Mouse (Mus musculus) hindbrain, embryonic 13.5 days (tissue): ENCODE measurements around the gene Isl1. TPM values are rescaled to one million over a fixed set of nuclear protein-coding genes. Genes with fewer than 3 reads are reported as not detected.

ENCODE experiments used
- ATAC-seq: fragments of 200-750 bp; cut with Nextera tagmentation; 2 replicates; pipeline ENCODE4 v1.8.0; 2017; ENCODE audit warnings: moderate TSS enrichment; ENCODE audit not compliant: low FRiP score
- H3K27ac ChIP-seq: fragments of 300-500 bp; sonication (generic); 2 replicates; pipeline ENCODE4 v1.5.1; 2015; ENCODE audit warnings: inconsistent platforms, mild to moderate bottlenecking, moderate library complexity
- H3K27me3 ChIP-seq: fragments of 300-500 bp; sonication (generic); 2 replicates; pipeline ENCODE4 v1.6.1; 2015; ENCODE audit warnings: mild to moderate bottlenecking, inconsistent platforms
- H3K36me3 ChIP-seq: fragments of 300-500 bp; sonication (generic); 2 replicates; pipeline ENCODE4 v1.6.1; 2015; ENCODE audit warnings: mild to moderate bottlenecking, inconsistent platforms
- H3K4me1 ChIP-seq: fragments of 300-500 bp; sonication (generic); replicated peaks from 2 replicates; pipeline ENCODE4 v1.6.1; 2015; ENCODE audit warnings: inconsistent platforms
- H3K4me2 ChIP-seq: fragments of 300-500 bp; sonication (generic); 2 replicates; pipeline ENCODE4 v1.6.1; 2015; ENCODE audit warnings: inconsistent platforms, mild to moderate bottlenecking, moderate library complexity
- H3K4me3 ChIP-seq: fragments of 300-500 bp; sonication (generic); 2 replicates; pipeline ENCODE4 v1.5.1; 2015; ENCODE audit warnings: mild to moderate bottlenecking, inconsistent platforms
- H3K9ac ChIP-seq: fragments of 300-500 bp; sonication (generic); 2 replicates; pipeline ENCODE4 v1.6.1; 2015; ENCODE audit warnings: mild to moderate bottlenecking, inconsistent platforms
- H3K9me3 ChIP-seq: fragments of 300-500 bp; sonication (generic); 2 replicates; pipeline ENCODE4 v1.6.1; 2016; ENCODE audit warnings: inconsistent platforms
- WGBS: fragments of 180-500 bp; shearing (Covaris S2); methylation state at CpG from one replicate; pipeline ENCODE4 v1.1.7; 2015; 5-methylcytosine and 5-hydroxymethylcytosine counted together
- polyA plus RNA-seq: library from polyadenylated mRNA; unstranded; fragments of >200 nt; fragmentation: Nextera tagmentation; extraction: Ambion mirVana; gene quantifications from 2 replicates; pipeline ENCODE4 v1.2.1, GENCODE M21; 2015

Gene Isl1
- polyA plus RNA-seq, 1 experiment from 2014 or later: 43.3 TPM

- 0 out of 2 replicates have a peak, but pooled peaks have one; percentile 66 for ATAC-seq
- H3K9ac ChIP-seq: no peak overlapping the region
- H3K27me3 ChIP-seq: peaks cover 83% of the 10 kb centered on the region
- peaks cover 6% of the 10 kb centered on the region for H3K4me1 ChIP-seq
- H3K4me2 ChIP-seq: peak overlapping the region; percentile 15; the same call in 1 of the 2 replicates
- H3K9me3 ChIP-seq: no peaks in the 10 kb centered on the region
- H3K4me3 ChIP-seq: no peak overlapping the region
- no peak overlapping the region for H3K27ac ChIP-seq
- 1% methylated on average over 27 of the region's 27 CpGs for WGBS
- no peaks in the 10 kb centered on the region for H3K36me3 ChIP-seq
Observed at GRCm38 (mm10) chr13:116293301-116294150, 16.0 kb downstream of the Isl1 start.

- 94% methylated on average over 1 of the region's 1 CpGs for WGBS
- Histone ChIP-seq H3K4me1 (peaks cover 6% of the 10 kb centered on the region), H3K4me3 (no peak overlapping the region), H3K9ac (no peak overlapping the region), H3K27ac (no peak overlapping the region), H3K9me3 (no peaks in the 10 kb centered on the region), H3K36me3 (no peaks in the 10 kb centered on the region), H3K4me2 (no peak overlapping the region), H3K27me3 (peaks cover 50% of the 10 kb centered on the region)
- ATAC-seq: no peak
Observed at GRCm38 (mm10) chr13:116289655-116290054, 19.8 kb downstream of the Isl1 start.

- no peak overlapping the region for H3K4me3 ChIP-seq
- no peak overlapping the region for H3K9ac ChIP-seq
- H3K36me3 ChIP-seq: no peaks in the 10 kb centered on the region
- no peaks in the 10 kb centered on the region for H3K4me1 ChIP-seq
- no peak overlapping the region for H3K4me2 ChIP-seq
- ATAC-seq: 0 out of 2 replicates have a peak, but pooled peaks have one; percentile 46
- no peak overlapping the region for H3K27ac ChIP-seq
- H3K9me3 ChIP-seq: no peaks in the 10 kb centered on the region
- no peaks in the 10 kb centered on the region for H3K27me3 ChIP-seq
- WGBS: 63% methylated on average over 9 of the region's 9 CpGs
Observed at GRCm38 (mm10) chr13:116279207-116279772, 30.2 kb downstream of the Isl1 start.
